In genomic region chr3:121426621-121427519, GRCm38 (mm10) we compare ENCODE assay signal across 8 mouse cellular contexts. TPM values are rescaled to one million over a fixed set of nuclear protein-coding genes. Genes with fewer than 3 reads are reported as not detected.
DNase-seq lines count a peak whose midpoint lies in the region; ATAC-seq and TF ChIP-seq lines count a peak whose summit lies in the region.

No protein-coding gene starts in this region.

- peak; percentile 89 for DNase-seq in 3134 (ENCODE audit: extremely low read depth, insufficient read length, low spot score)
- DNase-seq in embryonic facial prominence, embryonic 14.5 days (ENCODE audit: low spot score) = peak; percentile 92
- peak; percentile 89 to 90 for DNase-seq in heart, adult 2 months
- DNase-seq in kidney, adult 8-10 months = peak; percentile 70 to 76
- DNase-seq in midbrain, postnatal 0 days (ENCODE audit: low spot score) = peak; percentile 75
- peak; percentile 77 for DNase-seq in spleen, postnatal 36 days (ENCODE audit: low spot score in 2 of 2)

- H3K27ac ChIP-seq in bone marrow, adult 2 months (ENCODE audit: control insufficient read depth, insufficient read depth, low read depth, low read length, poor library complexity) = peak overlapping the region; percentile 66; the same call in 1 of the 2 replicates
- peak overlapping the region; percentile 99 for H3K27ac ChIP-seq in embryonic facial prominence, embryonic 14.5 days (replicated peaks; ENCODE audit: low read depth, low read length)
- H3K27ac ChIP-seq in heart, adult 2 months = peak overlapping the region; percentile 98
- H3K27ac ChIP-seq in limb, embryonic 15.5 days = peak overlapping the region; percentile 99
- H3K27ac ChIP-seq in midbrain, postnatal 0 days (ENCODE audit: low read depth, low read length) = peak overlapping the region; percentile 85

- intact Hi-C loops in heart, adult 2 months (cut with DNase I) = loop anchor here (2.0 to 5.0 kb wide), 3 partner anchors 14 to 120 kb away; no protein-coding TSS in a partner anchor

- no peak for TF ChIP-seq POLR2A in bone marrow, adult 2 months (IDR thresholded peaks at IDR 0.05; ENCODE audit: borderline replicate concordance, control insufficient read depth, low read depth, low read length)
- TF ChIP-seq POLR2A in heart, adult 2 months (IDR thresholded peaks at IDR 0.05; ENCODE audit: insufficient read depth, low read depth, low read length) = no peak; the same call in 1 of the 2 replicates

- H3K4me2 ChIP-seq in embryonic facial prominence, embryonic 14.5 days (ENCODE audit: low read depth, low read length) = peak overlapping the region; percentile 93
- peak overlapping the region; percentile 86 for H3K4me2 ChIP-seq in limb, embryonic 15.5 days
- peak overlapping the region; percentile 94 for H3K4me2 ChIP-seq in midbrain, postnatal 0 days (ENCODE audit: low read depth, low read length, poor library complexity, severe bottlenecking)

- H3K9me3 ChIP-seq in embryonic facial prominence, embryonic 14.5 days (ENCODE audit: control insufficient read depth, low read length) = no peaks in the 10 kb centered on the region
- H3K9me3 ChIP-seq in limb, embryonic 15.5 days = no peaks in the 10 kb centered on the region
- H3K9me3 ChIP-seq in midbrain, postnatal 0 days (ENCODE audit: low read length) = no peaks in the 10 kb centered on the region

- ATAC-seq in embryonic facial prominence, embryonic 14.5 days (ENCODE audit: low read depth) = peak; percentile 80
- ATAC-seq in limb, embryonic 15.5 days (ENCODE audit: insufficient number of reproducible peaks, low FRiP score, low TSS enrichment, low read depth) = peak; percentile 74
- peak; percentile 82 for ATAC-seq in midbrain, postnatal 0 days (ENCODE audit: low FRiP score)

- no peaks in the 10 kb centered on the region; the same call in 1 of the 2 replicates for H3K79me2 ChIP-seq in heart, adult 2 months (replicated peaks; ENCODE audit: control insufficient read depth, insufficient read depth, low read length)

- TF ChIP-seq CTCF in bone marrow, adult 2 months (IDR thresholded peaks at IDR 0.05; ENCODE audit: control insufficient read depth, insufficient read depth, low read length) = no peak; the same call in 1 of the 2 replicates
- peak; percentile 89 for TF ChIP-seq CTCF in heart, adult 2 months (IDR thresholded peaks at IDR 0.05)
- TF ChIP-seq CTCF in midbrain, postnatal 0 days (IDR thresholded peaks at IDR 0.05) = peak; percentile 50

- WGBS in bone marrow, adult 2 months = under 1% methylated on average over 90 of the region's 93 CpGs
- WGBS in embryonic facial prominence, embryonic 14.5 days = under 1% methylated on average over 48 of the region's 93 CpGs
- 1% methylated on average over 90 of the region's 93 CpGs for WGBS in heart, adult 2 months
- WGBS in limb, embryonic 15.5 days = under 1% methylated on average over 90 of the region's 93 CpGs
- WGBS in midbrain, postnatal 0 days = under 1% methylated on average over 78 of the region's 93 CpGs

- H3K4me3 ChIP-seq in bone marrow, adult 2 months (replicated peaks; ENCODE audit: control insufficient read depth, low read depth, low read length) = peak overlapping the region; percentile 74
- H3K4me3 ChIP-seq in embryonic facial prominence, embryonic 14.5 days (ENCODE audit: low read depth, low read length) = peak overlapping the region; percentile 70
- H3K4me3 ChIP-seq in heart, adult 2 months = peak overlapping the region; percentile 87
- H3K4me3 ChIP-seq in limb, embryonic 15.5 days = peak overlapping the region; percentile 78
- H3K4me3 ChIP-seq in midbrain, postnatal 0 days (ENCODE audit: low read depth, low read length) = peak overlapping the region; percentile 80

- no peaks in the 10 kb centered on the region for H3K36me3 ChIP-seq in embryonic facial prominence, embryonic 14.5 days (ENCODE audit: control insufficient read depth, insufficient read depth, low read length)
- H3K36me3 ChIP-seq in heart, adult 2 months (ENCODE audit: control insufficient read depth, insufficient read depth, low read length) = peaks cover 3% of the 10 kb centered on the region; the same call in 1 of the 2 replicates
- no peaks in the 10 kb centered on the region for H3K36me3 ChIP-seq in limb, embryonic 15.5 days
- H3K36me3 ChIP-seq in midbrain, postnatal 0 days (ENCODE audit: insufficient read depth, low read length) = no peaks in the 10 kb centered on the region

- H3K27me3 ChIP-seq in embryonic facial prominence, embryonic 14.5 days (replicated peaks; ENCODE audit: control insufficient read depth, insufficient read depth, low read length) = 0 out of 2 replicates have a peak, but pooled peaks cover 4% of the 10 kb centered on the region
- H3K27me3 ChIP-seq in heart, adult 2 months (ENCODE audit: control insufficient read depth, insufficient read depth, low read length) = no peaks in the 10 kb centered on the region
- no peaks in the 10 kb centered on the region for H3K27me3 ChIP-seq in limb, embryonic 15.5 days
- no peaks in the 10 kb centered on the region for H3K27me3 ChIP-seq in midbrain, postnatal 0 days (ENCODE audit: insufficient read depth, low read length)

- peak overlapping the region; percentile 98 for H3K9ac ChIP-seq in embryonic facial prominence, embryonic 14.5 days (ENCODE audit: low read depth, low read length)
- H3K9ac ChIP-seq in heart, adult 2 months (ENCODE audit: low read depth, low read length) = peak overlapping the region; percentile 99
- peak overlapping the region; percentile 96 for H3K9ac ChIP-seq in limb, embryonic 15.5 days
- peak overlapping the region; percentile 81 for H3K9ac ChIP-seq in midbrain, postnatal 0 days (replicated peaks; ENCODE audit: low read length, poor library complexity, severe bottlenecking)

- 0 out of 2 replicates have a peak, but pooled peaks have one; percentile 48 for TF ChIP-seq EP300 in heart, adult 2 months (IDR thresholded peaks at IDR 0.05; ENCODE audit: insufficient read depth, low read depth, low read length)

- no peaks in the 10 kb centered on the region for H3K4me1 ChIP-seq in bone marrow, adult 2 months (ENCODE audit: control insufficient read depth, insufficient read depth, low read length)
- H3K4me1 ChIP-seq in embryonic facial prominence, embryonic 14.5 days (ENCODE audit: control insufficient read depth, insufficient read depth, low read length) = peaks cover 32% of the 10 kb centered on the region
- H3K4me1 ChIP-seq in heart, adult 2 months (ENCODE audit: control insufficient read depth, insufficient read depth, low read length) = peaks cover 2% of the 10 kb centered on the region
- peaks cover 31% of the 10 kb centered on the region for H3K4me1 ChIP-seq in limb, embryonic 15.5 days
- peaks cover 9% of the 10 kb centered on the region; the same call in 1 of the 2 replicates for H3K4me1 ChIP-seq in midbrain, postnatal 0 days (ENCODE audit: insufficient read depth, low read length)

RNA-seq across cellular contexts. Expression of gene Cnn3, which starts 0.6 kb away (rescaled TPM):
- 26.3 and 64.4 TPM in 2 replicates for polyA plus RNA-seq in bone marrow, adult 2 months (2011; ENCODE audit: insufficient read depth, insufficient read length, low replicate concordance, missing spikeins)
- 870 and 944 TPM in 2 replicates for polyA plus RNA-seq in embryonic facial prominence, embryonic 14.5 days (2014; fragmentation: Nextera tagmentation; extraction: Ambion mirVana)
- total RNA-seq in heart, adult 2 months (2021) = 10 to 100 TPM; 37.8 to 40.2 TPM
- polyA plus RNA-seq in heart, adult 2 months (2012; rRNA removed) = 45.4 and 75.7 TPM in 2 replicates
- polyA plus RNA-seq in limb, embryonic 15.5 days (2015; fragmentation: Nextera tagmentation; extraction: Ambion mirVana) = 720 and 793 TPM in 2 replicates
- 116 and 122 TPM in 2 replicates for total RNA-seq in midbrain, postnatal 0 days (2014; rRNA removed)
- 181 and 187 TPM in 2 replicates for polyA plus RNA-seq in midbrain, postnatal 0 days (2015; fragmentation: Nextera tagmentation; extraction: Ambion mirVana)

Comparison
In these comparisons a context has a peak if more than half of its experiments do, and no peak if none do; other contexts are left out.
1. Peak in every context shown above with its lines: DNase-seq, ATAC-seq, H3K4me3 ChIP-seq and H3K27ac ChIP-seq.